Mouse (Mus musculus) hindlimb bud, embryonic 11.5 days (tissue): ENCODE data around the gene Ypel2.

Experiments
- DNase-seq: peaks from one replicate; pipeline ENCODE4 v3.0.0-alpha.2; 2012; ENCODE audit warnings: low read depth, low spot score; ENCODE audit errors: extremely low spot score

Gene Ypel2

GRCm38 (mm10) chr11:86906257-86906656 lies 87.2 kb downstream of the Ypel2 start:
- no peak for DNase-seq

GRCm38 (mm10) chr11:86905261-86905660 lies 88.2 kb downstream of the Ypel2 start:
- no peak for DNase-seq

- no peak for DNase-seq
These were observed 88.8 kb downstream of the Ypel2 start for GRCm38 (mm10) chr11:86904706-86905105.

GRCm38 (mm10) chr11:86898367-86898766 lies 95.1 kb downstream of the Ypel2 start:
- DNase-seq, result no peak

- no peak for DNase-seq
These were observed 97.9 kb downstream of the Ypel2 start for GRCm38 (mm10) chr11:86895567-86895966.

- DNase-seq, result no peak
These were observed 98.4 kb downstream of the Ypel2 start for GRCm38 (mm10) chr11:86895156-86895555.

GRCm38 (mm10) chr11:86894171-86894577 lies 99.3 kb downstream of the Ypel2 start:
- DNase-seq, result peak; percentile 41

GRCm38 (mm10) chr11:86892996-86893670 lies 100.4 kb downstream of the Ypel2 start:
- no peak for DNase-seq
